Mouse (Mus musculus): ENCODE measurements around the gene Tgfb1. TPM values are rescaled to one million over a fixed set of nuclear protein-coding genes. Genes with fewer than 3 reads are reported as not detected.

Gene Tgfb1
- total and polyA plus RNA-seq, 2 experiments = 1.8 to 6.8 TPM

GRCm38 (mm10) chr7:25647574-25648123, 39.2 kb upstream of the Tgfb1 start:
- 65% methylated on average over 5 of the region's 5 CpGs for WGBS
- peaks cover 43% of the 10 kb centered on the region for H3K79me2 ChIP-seq (ENCODE audit: control insufficient read depth, insufficient read depth, low read length)
- H3K4me3 ChIP-seq (ENCODE audit: insufficient read depth, low read depth, low read length) = no peak overlapping the region
- DNase-seq (ENCODE audit: extremely low read depth, low read depth, low spot score) = no peak
- no peak overlapping the region for H3K9ac ChIP-seq (ENCODE audit: low read depth, low read length)
- peaks cover 3% of the 10 kb centered on the region; the same call in 1 of the 2 replicates for H3K36me3 ChIP-seq (ENCODE audit: control insufficient read depth, insufficient read depth, low read length)
- TF ChIP-seq POLR2A (IDR thresholded peaks at IDR 0.05; ENCODE audit: extremely low read depth, insufficient read depth, low read length) = no peak
- TF ChIP-seq CTCF (IDR thresholded peaks at IDR 0.05; ENCODE audit: low read depth, low read length) = peak; percentile 41
- H3K27me3 ChIP-seq (ENCODE audit: control insufficient read depth, insufficient read depth, low read length) = no peaks in the 10 kb centered on the region
- no peak overlapping the region for H3K27ac ChIP-seq (replicated peaks; ENCODE audit: insufficient read depth, low read depth, low read length)
- H3K4me1 ChIP-seq (ENCODE audit: control insufficient read depth, insufficient read depth, low read length) = peaks cover 26% of the 10 kb centered on the region

DNA sequence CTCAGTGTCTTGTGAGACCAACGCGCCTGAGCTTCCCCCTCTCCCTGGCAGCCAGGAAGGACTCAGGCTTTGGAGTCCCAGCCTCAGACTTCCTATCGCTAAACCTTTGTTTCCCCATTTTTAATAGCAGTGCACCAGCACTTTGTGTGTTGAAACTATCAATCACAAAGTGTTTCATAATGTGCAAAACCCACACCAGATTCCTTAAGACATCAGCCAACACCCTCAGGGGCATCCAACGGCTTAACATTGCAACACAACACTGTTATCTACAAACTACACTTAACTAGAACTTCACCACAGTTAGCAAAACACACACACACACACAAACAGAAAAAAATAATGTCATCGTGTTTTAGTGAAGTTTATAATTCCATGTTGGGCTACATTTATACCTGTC, 37.0 kb upstream of the Tgfb1 start:
- no peaks in the 10 kb centered on the region for H3K27me3 ChIP-seq (ENCODE audit: control insufficient read depth, insufficient read depth, low read length)
- peak overlapping the region; percentile 68 for H3K27ac ChIP-seq (replicated peaks; ENCODE audit: insufficient read depth, low read depth, low read length)
- peaks cover 49% of the 10 kb centered on the region for H3K79me2 ChIP-seq (ENCODE audit: control insufficient read depth, insufficient read depth, low read length)
- peak; percentile 72 for DNase-seq (ENCODE audit: extremely low read depth, low read depth, low spot score)
- peaks cover 30% of the 10 kb centered on the region for H3K4me1 ChIP-seq (ENCODE audit: control insufficient read depth, insufficient read depth, low read length)
- no peak overlapping the region for H3K4me3 ChIP-seq (ENCODE audit: insufficient read depth, low read depth, low read length)
- WGBS = 22% methylated on average over 5 of the region's 5 CpGs
- TF ChIP-seq CTCF (IDR thresholded peaks at IDR 0.05; ENCODE audit: low read depth, low read length) (no peak), POLR2A (IDR thresholded peaks at IDR 0.05; ENCODE audit: extremely low read depth, insufficient read depth, low read length) (no peak)
- peaks cover 3% of the 10 kb centered on the region; the same call in 1 of the 2 replicates for H3K36me3 ChIP-seq (ENCODE audit: control insufficient read depth, insufficient read depth, low read length)
- no peak overlapping the region for H3K9ac ChIP-seq (ENCODE audit: low read depth, low read length)

- H3K27me3 ChIP-seq (ENCODE audit: control insufficient read depth, insufficient read depth, low read length) = no peaks in the 10 kb centered on the region
- H3K4me3 ChIP-seq (ENCODE audit: insufficient read depth, low read depth, low read length) = no peak overlapping the region
- peaks cover 33% of the 10 kb centered on the region for H3K4me1 ChIP-seq (ENCODE audit: control insufficient read depth, insufficient read depth, low read length)
- TF ChIP-seq POLR2A (IDR thresholded peaks at IDR 0.05; ENCODE audit: extremely low read depth, insufficient read depth, low read length) = no peak
- 0 out of 2 replicates have a peak, but pooled peaks have one; percentile 13 for TF ChIP-seq CTCF (IDR thresholded peaks at IDR 0.05; ENCODE audit: low read depth, low read length)
- H3K36me3 ChIP-seq (ENCODE audit: control insufficient read depth, insufficient read depth, low read length) = no peaks in the 10 kb centered on the region
- peaks cover 44% of the 10 kb centered on the region for H3K79me2 ChIP-seq (ENCODE audit: control insufficient read depth, insufficient read depth, low read length)
- no peak overlapping the region for H3K9ac ChIP-seq (ENCODE audit: low read depth, low read length)
- DNase-seq (ENCODE audit: extremely low read depth, low read depth, low spot score) = peak; percentile 21
- 88% methylated on average over 8 of the region's 8 CpGs for WGBS
- no peak overlapping the region for H3K27ac ChIP-seq (replicated peaks; ENCODE audit: insufficient read depth, low read depth, low read length)
Measured at GRCm38 (mm10) chr7:25651281-25651680, 35.5 kb upstream of the Tgfb1 start.

GRCm38 (mm10) chr7:25652244-25652759, 34.5 kb upstream of the Tgfb1 start:
- Histone ChIP-seq H3K9ac (ENCODE audit: low read depth, low read length) (no peak overlapping the region), H3K79me2 (ENCODE audit: control insufficient read depth, insufficient read depth, low read length) (peaks cover 45% of the 10 kb centered on the region; the same call in 1 of the 2 replicates)

GRCm38 (mm10) chr7:25655601-25656428, 31.0 kb upstream of the Tgfb1 start:
- Histone ChIP-seq H3K79me2 (ENCODE audit: control insufficient read depth, insufficient read depth, low read length) (peaks cover 31% of the 10 kb centered on the region; the same call in 1 of the 2 replicates), H3K27ac (replicated peaks; ENCODE audit: insufficient read depth, low read depth, low read length) (peak overlapping the region; percentile 98), H3K9ac (ENCODE audit: low read depth, low read length) (peak overlapping the region; percentile 75), H3K36me3 (ENCODE audit: control insufficient read depth, insufficient read depth, low read length) (no peaks in the 10 kb centered on the region), H3K27me3 (ENCODE audit: control insufficient read depth, insufficient read depth, low read length) (no peaks in the 10 kb centered on the region), H3K4me1 (ENCODE audit: control insufficient read depth, insufficient read depth, low read length) (peaks cover 21% of the 10 kb centered on the region), H3K4me3 (ENCODE audit: insufficient read depth, low read depth, low read length) (peak overlapping the region; percentile 56)
- TF ChIP-seq CTCF (IDR thresholded peaks at IDR 0.05; ENCODE audit: low read depth, low read length) (no peak), POLR2A (IDR thresholded peaks at IDR 0.05; ENCODE audit: extremely low read depth, insufficient read depth, low read length) (0 out of 2 replicates have a peak, but pooled peaks have one; percentile 1)
- 26% methylated on average over 11 of the region's 11 CpGs for WGBS
- DNase-seq (ENCODE audit: extremely low read depth, low read depth, low spot score) = peak; percentile 98

More at GRCm38 (mm10) chr7:25652244-25652759, 34.5 kb upstream of the Tgfb1 start:
- H3K27me3 ChIP-seq (ENCODE audit: control insufficient read depth, insufficient read depth, low read length) = no peaks in the 10 kb centered on the region
- H3K36me3 ChIP-seq (ENCODE audit: control insufficient read depth, insufficient read depth, low read length) = no peaks in the 10 kb centered on the region
- DNase-seq (ENCODE audit: extremely low read depth, low read depth, low spot score) = no peak
- no peak overlapping the region for H3K27ac ChIP-seq (replicated peaks; ENCODE audit: insufficient read depth, low read depth, low read length)
- TF ChIP-seq POLR2A (IDR thresholded peaks at IDR 0.05; ENCODE audit: extremely low read depth, insufficient read depth, low read length) = no peak
- TF ChIP-seq CTCF (IDR thresholded peaks at IDR 0.05; ENCODE audit: low read depth, low read length) = no peak
- H3K4me1 ChIP-seq (ENCODE audit: control insufficient read depth, insufficient read depth, low read length) = peaks cover 37% of the 10 kb centered on the region
- WGBS = 70% methylated on average over 12 of the region's 12 CpGs
- H3K4me3 ChIP-seq (ENCODE audit: insufficient read depth, low read depth, low read length) = no peak overlapping the region

All from liver, adult 2 months (tissue).